Mouse (Mus musculus) layer of hippocampus, postnatal 10 days (tissue): ENCODE results near the gene Sgpl1. TPM values are rescaled to one million over a fixed set of nuclear protein-coding genes. Genes with fewer than 3 reads are reported as not detected.

ENCODE experiments used
- DNase-seq, 2 experiments: peaks; one replicate each; pipeline ENCODE4 v3.0.0; 2021; ENCODE audit warnings: low spot score in 2 of 2
- total RNA-seq, 2 experiments: library from RNA; stranded (reverse); gene quantifications; 2 replicates each; pipeline ENCODE4 v1.2.3; 2021

The Sgpl1 gene
- total RNA-seq, 2 experiments from 2014 or later = 33.0 to 33.3 TPM

DNA sequence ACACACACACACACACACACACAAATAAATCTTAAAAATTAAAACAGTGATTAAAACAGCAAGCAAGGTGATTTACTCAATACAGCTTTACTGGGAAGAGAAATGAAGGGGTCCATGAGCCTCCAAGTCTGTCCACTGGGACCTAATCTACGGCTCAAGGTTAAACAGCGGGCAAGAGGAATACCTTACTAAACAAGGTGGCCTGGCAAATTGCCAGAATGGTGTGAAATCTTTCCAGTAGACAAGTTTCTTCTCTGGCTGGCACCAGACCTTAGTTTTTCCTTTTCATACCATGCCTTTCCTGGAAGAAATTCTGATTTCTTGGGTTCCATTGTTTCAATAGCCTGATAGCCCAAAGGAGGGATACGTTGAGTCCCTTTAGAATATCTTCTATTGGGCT is 59.0 kb downstream of the Sgpl1 start:
- DNase-seq = no peak

DNA sequence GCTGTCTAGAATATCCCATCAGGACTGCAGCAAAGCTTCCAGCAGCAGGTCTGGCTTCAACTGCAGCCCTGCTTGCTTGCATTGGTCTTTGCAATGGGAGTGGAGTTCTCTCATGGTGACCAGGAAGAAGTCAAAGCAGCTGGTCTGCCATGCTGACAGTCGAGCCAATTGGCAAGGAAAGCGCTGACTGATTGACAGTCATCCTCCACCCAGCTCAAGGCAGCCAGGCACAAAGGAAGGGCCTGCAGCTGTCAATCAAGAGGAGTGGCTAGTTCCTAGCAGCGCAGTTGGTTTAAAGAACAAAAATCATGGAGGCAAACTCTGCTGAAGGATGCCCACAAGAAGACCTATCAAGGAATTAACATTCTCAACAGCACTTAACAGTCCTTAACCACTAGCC is 61.0 kb downstream of the Sgpl1 start:
- DNase-seq = no peak

DNA sequence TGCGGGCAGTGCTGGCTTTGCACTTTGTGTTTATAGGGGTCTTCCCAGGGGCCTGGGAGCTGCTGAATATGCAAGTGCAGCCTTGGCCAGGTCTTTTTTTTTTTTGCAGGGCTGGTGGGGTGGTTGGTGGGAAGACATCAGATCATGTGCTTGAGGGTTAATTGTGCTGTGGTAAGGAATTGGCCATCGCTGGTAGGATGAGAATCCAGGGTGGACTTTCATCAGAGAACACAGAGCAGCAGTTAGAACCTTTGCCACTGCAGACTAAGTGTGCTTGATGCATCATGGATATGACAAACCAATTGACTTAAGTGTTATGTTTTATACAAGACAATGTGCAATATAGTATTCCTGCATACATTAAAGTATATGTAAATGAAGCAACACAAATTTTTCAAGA is 62.1 kb downstream of the Sgpl1 start:
- DNase-seq = no peak

DNA sequence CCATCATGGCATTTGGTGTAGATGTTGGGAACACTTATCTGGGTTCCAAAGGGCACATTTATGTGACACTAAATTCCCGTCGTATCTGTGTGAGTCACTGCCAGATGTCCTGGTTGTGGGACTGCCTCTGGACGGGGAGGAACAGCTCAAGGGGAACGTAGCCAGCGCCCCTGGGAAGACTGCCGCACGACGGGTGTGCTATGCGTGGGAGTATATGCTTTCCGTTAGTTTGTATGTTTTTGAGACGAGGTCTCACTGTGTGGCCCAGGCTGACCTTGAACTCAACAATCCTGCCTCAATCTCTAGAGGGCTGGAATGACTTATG is 66.6 kb downstream of the Sgpl1 start:
- no peak for DNase-seq

DNA sequence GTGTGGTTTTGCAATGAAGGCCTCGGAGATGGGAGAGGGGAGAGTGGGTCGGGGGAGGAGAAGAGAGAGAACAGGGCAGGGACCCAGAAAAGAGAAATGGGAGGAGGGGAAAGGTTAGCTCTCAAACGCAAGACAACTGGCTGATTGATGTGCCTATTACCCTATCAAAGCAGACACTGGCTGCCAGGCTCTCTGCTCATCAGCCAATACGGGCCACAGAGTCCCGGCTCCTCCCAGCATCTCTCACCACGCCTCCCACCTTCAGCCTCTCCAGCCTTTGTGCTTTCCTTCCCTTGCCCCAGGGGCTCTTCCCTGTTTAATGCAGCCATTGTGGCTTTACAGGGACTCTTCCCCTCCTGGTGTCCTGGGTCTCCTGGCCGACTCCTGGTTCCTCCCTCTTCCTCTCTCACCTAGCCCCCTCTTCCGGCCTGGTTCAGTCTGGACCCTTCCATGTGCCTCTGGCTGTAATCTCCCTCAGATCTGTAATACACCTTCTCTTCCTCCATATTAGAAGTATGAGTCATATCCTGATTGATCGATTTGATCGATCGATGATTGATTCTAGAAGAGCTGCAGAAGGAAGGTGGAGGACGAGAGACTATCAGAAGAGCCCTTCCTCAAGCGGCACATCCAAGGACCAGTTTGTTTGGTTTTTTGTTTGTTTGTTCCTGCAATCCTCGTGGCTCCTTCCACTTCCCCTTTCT is 67.1 kb downstream of the Sgpl1 start:
- peak; percentile 36 to 65 for DNase-seq

DNA sequence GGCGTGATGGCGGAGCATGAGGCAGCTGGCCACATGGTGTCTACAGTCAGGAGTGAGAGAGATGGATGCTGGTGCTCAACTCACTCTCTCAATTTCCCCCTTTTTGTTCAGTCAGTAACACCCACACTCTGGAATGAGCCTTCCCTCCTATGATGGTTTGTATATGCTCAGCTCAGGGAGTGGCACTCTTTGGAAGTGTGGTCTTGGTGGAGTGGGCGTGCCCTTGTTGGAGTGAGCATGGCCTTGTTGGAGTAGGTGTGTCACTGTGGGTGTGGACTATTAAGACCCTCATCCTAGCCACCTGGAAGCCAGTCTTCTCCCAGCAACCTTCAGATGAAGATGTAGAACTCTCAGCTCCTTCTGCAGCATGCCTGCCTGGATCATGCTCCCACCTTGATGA is 71.9 kb downstream of the Sgpl1 start:
- DNase-seq = no peak

DNA sequence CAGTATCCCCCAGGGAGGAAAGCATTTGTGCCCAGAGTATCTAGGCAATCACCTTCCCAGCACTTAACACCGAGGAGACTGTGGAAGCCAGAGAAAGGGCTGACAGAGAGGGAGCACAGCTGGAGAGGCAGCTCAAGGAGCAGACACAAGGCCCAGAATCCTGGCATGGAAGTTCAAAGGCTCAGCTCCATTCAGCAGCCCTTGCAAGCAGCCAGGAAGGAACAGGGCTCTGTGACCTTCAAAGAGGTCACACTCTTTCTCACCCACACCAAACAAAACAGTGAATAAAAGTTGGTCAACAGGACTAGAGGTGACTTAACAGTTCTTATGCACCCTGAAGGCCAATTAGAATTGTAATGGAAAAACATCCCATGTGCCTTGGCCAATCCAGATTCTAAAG is 72.9 kb downstream of the Sgpl1 start:
- DNase-seq = no peak

DNA sequence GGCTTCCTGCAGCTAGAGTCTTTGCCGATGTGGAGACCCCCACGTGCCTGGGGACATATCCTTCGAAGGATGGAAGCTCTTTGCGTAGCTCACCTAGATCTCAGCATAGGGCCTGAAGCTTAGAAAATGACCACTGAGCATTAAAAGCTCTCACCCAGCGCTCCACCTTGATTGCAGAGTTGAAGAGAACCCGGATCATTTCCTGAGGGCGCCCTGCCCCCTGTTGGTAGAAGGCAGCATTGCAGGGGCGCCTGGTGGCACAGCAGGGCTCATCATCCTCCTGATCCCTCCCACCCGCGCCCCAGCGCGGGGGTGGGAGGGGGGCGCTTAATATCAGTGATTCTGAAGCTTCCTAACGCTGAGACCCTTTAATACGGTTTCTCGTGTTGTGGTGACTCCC is 75.2 kb downstream of the Sgpl1 start:
- DNase-seq = peak; percentile 70 to 73

DNA sequence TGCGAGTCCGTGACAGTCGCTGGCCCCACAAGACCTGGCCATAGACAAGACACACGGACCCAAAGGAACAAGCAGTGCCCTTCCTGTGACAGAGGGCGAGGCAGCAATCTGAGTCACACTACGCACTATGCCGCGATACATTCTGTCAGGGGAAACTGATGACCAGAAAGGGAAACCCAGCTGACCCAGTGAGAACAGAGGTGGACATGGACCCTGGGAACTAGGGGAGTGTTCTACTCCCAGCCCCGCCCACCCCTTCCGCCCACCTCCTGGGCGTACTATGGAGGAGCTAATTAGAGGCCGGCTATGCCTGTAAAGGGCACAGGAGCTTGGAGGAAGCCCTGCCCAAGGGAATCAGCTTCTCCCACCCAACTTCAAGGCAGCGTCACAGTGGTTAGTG is 78.3 kb downstream of the Sgpl1 start:
- no peak for DNase-seq

DNA sequence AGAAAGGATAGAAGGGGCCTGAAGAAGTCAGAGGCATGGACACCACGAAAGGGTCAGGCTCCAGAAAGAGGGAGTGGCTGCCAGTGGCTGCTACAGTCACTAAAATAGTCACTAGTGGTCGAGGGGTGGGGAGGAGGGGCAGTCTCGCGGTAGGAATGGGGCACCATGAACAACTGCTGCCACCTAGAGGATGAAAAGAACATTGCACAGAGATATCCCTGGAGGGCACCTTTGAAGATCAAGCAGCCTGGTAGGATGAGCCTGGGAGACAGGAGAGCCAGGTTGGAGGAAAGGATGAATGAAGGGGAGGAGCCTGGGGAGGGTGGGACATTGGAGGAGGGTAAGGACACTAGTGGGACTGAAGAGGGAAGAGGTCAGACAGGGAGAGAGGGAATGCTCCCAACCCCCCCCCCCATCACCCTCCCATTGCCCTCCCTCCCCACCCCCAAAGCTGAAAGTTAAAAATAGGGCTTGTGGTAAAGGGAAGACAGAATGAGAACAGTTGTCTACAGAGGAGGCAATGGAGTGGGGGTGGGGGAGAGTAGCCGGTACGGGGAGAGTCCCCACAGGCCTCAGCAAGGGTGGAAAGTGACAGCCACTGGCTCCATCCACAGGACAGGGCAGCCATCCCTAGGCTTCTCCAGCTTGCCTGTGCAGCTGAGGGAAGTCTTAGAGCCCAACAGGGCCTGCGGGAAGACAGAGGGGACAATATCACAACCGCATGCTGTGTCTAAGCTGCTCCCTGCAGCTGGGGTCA is 78.9 kb downstream of the Sgpl1 start:
- peak; percentile 63 to 67 for DNase-seq

DNA sequence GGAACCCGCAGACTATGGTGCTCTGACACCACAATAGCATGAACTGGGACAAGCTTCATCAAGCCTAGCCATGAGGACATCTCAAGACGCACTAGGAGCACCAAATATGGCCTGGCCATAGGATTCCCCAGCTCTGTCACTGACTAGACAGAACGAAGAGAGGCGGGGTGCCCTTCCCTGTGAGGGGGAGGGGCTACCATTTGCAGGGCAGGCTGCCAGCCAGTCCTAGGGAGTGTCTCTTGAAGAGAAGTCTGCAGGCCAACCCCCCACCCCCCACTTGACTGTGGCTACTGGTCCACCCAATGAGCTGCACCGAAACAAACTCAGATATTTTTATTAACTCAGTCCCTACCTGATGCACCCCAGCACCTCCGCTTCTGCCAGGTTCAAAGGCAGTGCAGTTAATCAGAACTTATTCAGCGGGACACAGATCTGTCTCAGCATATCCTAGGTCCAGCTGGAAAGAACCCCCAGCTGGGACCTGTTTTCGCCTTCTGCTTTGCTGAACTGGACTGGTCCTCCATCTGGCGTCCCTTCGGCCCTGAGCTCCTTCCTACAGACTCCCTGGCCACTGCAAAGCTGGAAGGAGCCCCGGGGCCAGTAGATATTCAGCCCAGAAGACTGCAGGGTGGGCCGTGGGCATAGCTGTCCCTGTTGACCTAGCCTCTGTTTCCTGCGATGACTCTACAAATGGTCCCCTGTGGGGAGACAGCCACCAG is 82.1 kb downstream of the Sgpl1 start:
- DNase-seq = no peak

DNA sequence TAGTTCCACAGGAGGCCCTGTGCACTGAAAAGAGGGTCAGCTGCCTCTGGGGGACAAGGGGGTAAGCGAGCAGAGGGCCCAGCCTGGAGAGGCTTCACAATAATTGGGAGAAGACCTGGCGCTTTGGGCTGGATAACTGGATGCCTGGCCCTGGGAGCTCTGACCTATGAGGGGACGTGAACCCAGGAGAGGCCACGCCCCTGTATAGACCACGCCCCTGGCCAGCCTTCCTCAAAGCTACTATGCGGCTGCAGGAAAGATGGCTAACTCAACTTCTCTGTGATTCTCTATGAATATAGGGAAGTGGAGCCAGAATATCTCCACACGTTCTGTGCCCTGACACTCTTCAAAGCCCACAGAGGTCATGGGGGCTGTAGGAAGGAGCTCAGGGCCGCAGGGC is 82.9 kb downstream of the Sgpl1 start:
- DNase-seq = no peak

DNA sequence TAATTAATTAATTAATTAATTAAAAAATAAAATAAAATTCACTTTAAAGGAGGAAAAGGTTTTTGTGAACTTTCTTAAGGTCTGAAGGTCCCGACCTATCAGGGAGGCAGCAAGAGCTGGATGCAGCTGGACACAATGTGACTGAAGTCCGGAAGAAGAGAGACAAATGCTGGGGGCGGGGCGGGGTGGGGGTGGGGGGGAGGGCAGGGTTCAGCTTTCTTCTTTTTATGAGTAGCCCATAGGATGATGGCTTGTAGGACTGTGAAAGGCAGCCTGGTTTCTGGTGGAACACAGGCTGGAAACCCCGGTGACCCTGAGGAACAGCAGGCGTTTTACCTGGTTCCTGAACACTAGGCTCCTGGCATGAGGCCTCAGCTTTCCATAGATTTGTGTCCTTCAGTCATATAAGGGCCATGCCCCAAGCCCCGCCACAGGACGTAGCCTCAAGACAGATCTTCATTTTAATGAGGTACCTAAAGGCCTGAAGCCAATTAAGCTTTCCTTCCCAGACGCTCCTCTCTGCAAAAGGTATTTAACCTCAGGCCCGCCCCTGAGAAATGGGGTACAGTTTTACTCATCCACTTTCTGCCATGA is 84.1 kb downstream of the Sgpl1 start:
- DNase-seq = no peak

DNA sequence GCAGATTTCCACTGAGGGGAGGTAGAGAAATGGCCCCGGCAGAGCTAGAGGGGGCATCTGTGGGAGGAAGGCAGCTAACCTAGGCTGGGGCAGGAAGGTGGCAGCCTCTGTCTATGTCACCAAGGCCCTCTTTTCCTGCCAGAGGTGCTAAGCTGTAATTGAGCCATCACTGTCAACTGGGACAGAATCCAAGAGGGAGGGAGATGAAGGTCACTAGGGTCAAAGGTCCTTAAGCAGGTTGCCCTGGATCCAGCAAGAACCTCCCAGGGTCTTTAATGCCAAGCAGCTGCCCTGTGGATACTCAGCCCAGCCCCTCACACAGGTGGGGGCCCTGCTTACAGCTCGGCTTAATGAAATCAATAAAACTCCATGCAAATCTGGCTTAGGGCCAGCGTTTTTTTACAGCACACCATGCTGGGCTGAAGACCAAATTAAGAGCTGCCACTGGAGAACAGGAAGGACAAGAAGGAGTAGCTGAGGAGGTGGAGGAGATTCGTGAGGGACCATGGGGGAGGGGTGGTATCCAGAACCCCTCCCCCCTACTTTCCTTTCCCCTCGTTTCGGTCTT is 87.9 kb downstream of the Sgpl1 start:
- DNase-seq = no peak

DNA sequence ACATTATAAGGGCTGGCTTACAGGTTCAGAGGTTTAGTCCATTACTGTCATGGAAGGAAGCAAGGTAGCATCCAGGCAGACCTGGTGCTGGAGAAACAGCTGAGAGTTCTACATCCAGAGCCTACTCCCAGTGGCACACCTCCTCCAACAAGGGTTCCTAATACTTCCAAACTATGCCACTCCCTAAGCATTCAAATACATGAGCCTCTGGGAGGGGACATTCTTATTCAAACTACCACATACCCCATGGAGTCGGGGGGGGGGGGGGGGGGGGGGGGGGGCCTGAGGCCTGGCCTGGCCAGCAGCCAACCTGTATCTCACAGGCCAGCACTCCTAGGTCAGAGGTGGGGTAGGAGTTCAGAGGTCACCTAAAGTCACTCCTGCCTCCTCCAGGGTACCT is 88.4 kb downstream of the Sgpl1 start:
- no peak for DNase-seq

DNA sequence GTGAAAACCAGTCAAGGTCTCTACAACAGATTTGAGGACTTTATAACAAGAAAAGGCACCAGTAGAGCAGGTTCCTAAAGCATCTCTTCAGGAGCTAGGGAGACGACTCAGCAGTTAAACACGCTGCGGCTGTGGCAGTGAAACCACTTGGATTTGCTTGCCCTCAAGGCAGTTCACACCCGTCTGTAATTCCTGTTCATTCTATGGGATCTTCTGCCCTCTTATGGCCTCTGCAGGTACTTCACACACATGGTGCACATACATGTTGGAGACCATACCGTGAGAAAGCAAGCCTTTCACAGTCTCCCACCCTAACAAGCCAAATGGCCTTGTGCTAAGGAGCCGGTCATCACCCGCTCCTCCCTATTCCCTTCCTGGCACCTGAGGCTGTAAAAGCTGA is 90.8 kb downstream of the Sgpl1 start:
- no peak for DNase-seq

DNA sequence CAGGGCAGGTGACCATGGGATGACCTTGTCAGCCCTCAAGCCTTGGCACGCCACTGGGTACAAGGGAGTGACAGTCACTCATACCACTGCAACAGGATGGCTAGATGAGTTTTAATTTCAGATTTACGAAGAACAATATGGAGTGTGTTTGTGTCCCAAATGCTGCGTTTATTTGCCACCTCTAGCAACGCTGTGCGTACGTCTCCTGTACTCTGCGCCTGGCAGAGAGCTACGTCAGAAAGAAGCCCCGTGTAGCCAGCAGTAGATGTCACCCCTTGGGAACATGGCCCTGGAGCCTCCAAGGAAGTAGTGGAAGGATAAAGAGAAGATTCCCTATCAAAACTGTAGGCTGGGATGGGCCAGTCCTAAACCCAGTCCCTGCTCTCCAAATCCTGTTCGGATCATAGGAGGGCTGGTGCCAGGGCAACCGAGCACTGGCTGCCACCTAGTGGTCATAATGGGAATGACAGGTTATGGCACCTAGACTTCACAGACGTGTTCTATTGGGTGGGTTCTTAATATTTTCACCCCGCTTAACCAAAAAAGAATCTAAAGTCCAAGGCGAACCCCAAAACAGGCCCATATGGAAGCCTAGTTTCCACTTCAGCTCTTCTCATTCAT is 95.4 kb downstream of the Sgpl1 start:
- DNase-seq = peak; percentile 82 to 83
